Mouse (Mus musculus) heart, adult 9 months (tissue): ENCODE data around the gene Fmnl1.
A peak's percentile ranks its signal among the peaks of the same experiment; 100 is the strongest.

Source experiments
- DNase-seq, 2 experiments: peaks; one replicate each; pipeline ENCODE4 v3.0.0; 2022; ENCODE audit warnings: low spot score in 2 of 2

The Fmnl1 gene

GRCm38 (mm10) chr11:103184891-103185290, 14.0 kb downstream of the Fmnl1 start:
- DNase-seq = peak in 1 of 2 experiments; percentile 40

GRCm38 (mm10) chr11:103192230-103192955, 21.5 kb downstream of the Fmnl1 start:
- no peak for DNase-seq

GRCm38 (mm10) chr11:103192956-103193824, 22.3 kb downstream of the Fmnl1 start:
- no peak for DNase-seq

GRCm38 (mm10) chr11:103193825-103194168, 22.9 kb downstream of the Fmnl1 start:
- DNase-seq = no peak

GRCm38 (mm10) chr11:103195236-103195635, 24.3 kb downstream of the Fmnl1 start:
- DNase-seq = no peak

- no peak for DNase-seq
Measured at GRCm38 (mm10) chr11:103195656-103196055, 24.7 kb downstream of the Fmnl1 start.

GRCm38 (mm10) chr11:103197340-103197739, 26.4 kb downstream of the Fmnl1 start:
- no peak for DNase-seq

- no peak for DNase-seq
Measured at GRCm38 (mm10) chr11:103198339-103198738, 27.4 kb downstream of the Fmnl1 start.

GRCm38 (mm10) chr11:103198911-103199803, 28.2 kb downstream of the Fmnl1 start:
- DNase-seq = peak in 1 of 2 experiments; percentile 16

GRCm38 (mm10) chr11:103201664-103202063, 30.8 kb downstream of the Fmnl1 start:
- DNase-seq = no peak

- no peak for DNase-seq
Measured at GRCm38 (mm10) chr11:103202376-103202775, 31.5 kb downstream of the Fmnl1 start.

- no peak for DNase-seq
Measured at GRCm38 (mm10) chr11:103206203-103206602, 35.3 kb downstream of the Fmnl1 start.

GRCm38 (mm10) chr11:103208458-103208857, 37.6 kb downstream of the Fmnl1 start, which contains the start of gene 1700023F06Rik:
Gene 1700023F06Rik (minus strand): TSS chr11:103208558.
- DNase-seq = no peak

- DNase-seq = no peak
Measured at GRCm38 (mm10) chr11:103210291-103210690, 39.4 kb downstream of the Fmnl1 start.

GRCm38 (mm10) chr11:103213712-103214111, 42.8 kb downstream of the Fmnl1 start:
- no peak for DNase-seq

- no peak for DNase-seq
Measured at GRCm38 (mm10) chr11:103215355-103215754, 44.4 kb downstream of the Fmnl1 start.

GRCm38 (mm10) chr11:103217790-103218516, 47.0 kb downstream of the Fmnl1 start, which contains the start of gene Spata32:
Gene Spata32 (minus strand): TSS chr11:103218432.
- peak; percentile 44 to 53 for DNase-seq

GRCm38 (mm10) chr11:103218517-103218901, 47.6 kb downstream of the Fmnl1 start:
- DNase-seq = no peak

- DNase-seq = no peak
Measured at GRCm38 (mm10) chr11:103219259-103219658, 48.4 kb downstream of the Fmnl1 start.

GRCm38 (mm10) chr11:103219995-103220394, 49.1 kb downstream of the Fmnl1 start:
- no peak for DNase-seq

GRCm38 (mm10) chr11:103221437-103221836, 50.5 kb downstream of the Fmnl1 start:
- no peak for DNase-seq
